Mouse (Mus musculus) embryonic facial prominence, embryonic 11.5 days (tissue): Measurements from ENCODE around the gene Fam71f2. TPM values are rescaled to one million over a fixed set of nuclear protein-coding genes. Genes with fewer than 3 reads are reported as not detected.
A peak's percentile ranks its signal among the peaks of the same experiment; 100 is the strongest.

Experiments used
- ATAC-seq: fragments of 200-750 bp; cut with Nextera tagmentation; replicated peaks from 2 replicates; pipeline ENCODE4 v1.8.0; 2017; ENCODE audit warnings: low read depth; ENCODE audit not compliant: insufficient number of reproducible peaks, low FRiP score, low TSS enrichment
- DNase-seq: peaks from one replicate; pipeline ENCODE4 v3.0.0-alpha.2; 2015; ENCODE audit warnings: low spot score
- H3K27ac ChIP-seq: fragments of 300-500 bp; sonication (generic); replicated peaks from 2 replicates; pipeline ENCODE4 v1.5.1; 2014; ENCODE audit warnings: mild to moderate bottlenecking, low read depth, low read length, control low read depth
- H3K27me3 ChIP-seq: fragments of 300-500 bp; sonication (generic); 2 replicates; pipeline ENCODE4 v1.6.1; 2014; ENCODE audit warnings: mild to moderate bottlenecking, low read length, moderate library complexity, mixed read lengths; ENCODE audit not compliant: control insufficient read depth, insufficient read depth
- H3K36me3 ChIP-seq: fragments of 300-500 bp; sonication (generic); replicated peaks from 2 replicates; pipeline ENCODE4 v1.6.1; 2014; ENCODE audit warnings: low read depth, mild to moderate bottlenecking, low read length, moderate library complexity, mixed read lengths; ENCODE audit not compliant: control insufficient read depth, insufficient read depth
- H3K4me1 ChIP-seq: fragments of 300-500 bp; sonication (generic); 2 replicates; pipeline ENCODE4 v1.6.1; 2014; ENCODE audit warnings: low read length, mixed read lengths; ENCODE audit not compliant: control insufficient read depth, insufficient read depth
- H3K4me2 ChIP-seq: fragments of 300-500 bp; sonication (generic); 2 replicates; pipeline ENCODE4 v1.6.1; 2014; ENCODE audit warnings: low read depth, mild to moderate bottlenecking, control low read depth, low read length, moderate library complexity
- H3K4me3 ChIP-seq: fragments of 300-500 bp; sonication (generic); 2 replicates; pipeline ENCODE4 v1.5.1; 2014; ENCODE audit warnings: low read depth, low read length, control low read depth
- H3K9ac ChIP-seq: fragments of 300-500 bp; sonication (generic); replicated peaks from 2 replicates; pipeline ENCODE4 v1.6.1; 2014; ENCODE audit warnings: mild to moderate bottlenecking, control low read depth, low read length
- H3K9me3 ChIP-seq: fragments of 300-500 bp; sonication (generic); replicated peaks from 2 replicates; pipeline ENCODE4 v1.6.1; 2016; ENCODE audit warnings: mild to moderate bottlenecking, low read length, inconsistent platforms, mixed read lengths; ENCODE audit not compliant: control insufficient read depth
- WGBS: fragments of 180-500 bp; shearing (Covaris S2); extraction: QIAGEN DNeasy Blood & Tissue Kit; methylation state at CpG from one replicate; pipeline ENCODE4 v1.1.7; 2014; 5-methylcytosine and 5-hydroxymethylcytosine counted together
- polyA plus RNA-seq: library from polyadenylated mRNA; unstranded; fragments of >200 nt; fragmentation: Nextera tagmentation; extraction: Ambion mirVana; gene quantifications from 2 replicates; pipeline ENCODE4 v1.2.1, GENCODE M21; 2014

The Fam71f2 gene
- polyA plus RNA-seq, 1 experiment from 2014 or later = 0.79 TPM

DNA sequence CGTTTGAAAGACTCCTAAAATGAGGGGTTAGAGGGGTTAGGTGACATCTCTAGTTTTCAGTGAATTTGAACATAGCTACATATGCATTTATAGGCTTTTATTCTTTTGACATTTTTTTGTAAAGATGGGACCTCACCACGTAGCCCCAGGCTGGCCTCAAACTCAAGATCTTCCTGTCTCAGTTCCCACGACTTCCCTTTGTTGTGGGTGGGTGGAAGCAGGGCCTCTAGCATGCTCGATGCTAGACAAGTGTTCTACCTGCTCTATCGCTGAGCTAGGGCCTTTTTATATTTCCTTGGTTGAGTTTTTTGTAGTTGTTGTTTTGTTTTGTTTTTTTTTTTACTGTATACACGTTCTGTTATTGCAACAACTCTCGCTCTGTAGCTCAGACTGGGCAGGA lies 7.5 kb downstream of the Fam71f2 start:
- Histone ChIP-seq H3K4me1 (no peaks in the 10 kb centered on the region), H3K36me3 (no peaks in the 10 kb centered on the region), H3K4me2 (no peak overlapping the region), H3K27me3 (no peaks in the 10 kb centered on the region), H3K4me3 (no peak overlapping the region), H3K27ac (no peak overlapping the region), H3K9ac (no peak overlapping the region), H3K9me3 (no peaks in the 10 kb centered on the region)
- DNase-seq = no peak
- no peak for ATAC-seq
- 66% methylated on average over 7 of the region's 7 CpGs for WGBS

DNA sequence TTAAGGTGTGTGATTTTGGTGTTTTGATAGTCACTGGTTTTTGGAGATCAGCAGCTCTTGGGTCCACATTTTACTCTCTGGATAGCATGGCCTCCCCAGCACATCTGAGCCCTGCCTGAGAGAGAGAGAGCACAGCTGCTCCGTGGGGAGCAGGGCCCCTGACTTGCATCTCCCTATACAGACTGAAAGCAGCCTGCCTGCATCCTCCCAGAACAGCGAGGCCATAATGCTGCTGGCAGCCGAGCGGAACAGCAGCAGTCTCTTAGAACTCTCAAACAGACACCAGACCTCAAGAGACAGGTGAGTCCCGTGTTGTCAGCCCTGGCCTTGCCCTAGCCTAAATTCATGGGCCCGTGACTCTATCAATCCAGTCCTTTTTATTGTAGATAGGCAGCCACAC lies 8.1 kb downstream of the Fam71f2 start:
- Histone ChIP-seq H3K4me1 (no peaks in the 10 kb centered on the region), H3K9me3 (no peaks in the 10 kb centered on the region), H3K9ac (no peak overlapping the region; the same call in 1 of the 2 replicates), H3K27ac (no peak overlapping the region), H3K36me3 (no peaks in the 10 kb centered on the region), H3K4me3 (no peak overlapping the region), H3K27me3 (no peaks in the 10 kb centered on the region), H3K4me2 (no peak overlapping the region)
- DNase-seq (no peak), ATAC-seq (no peak)
- WGBS = 50% methylated on average over 6 of the region's 6 CpGs

DNA sequence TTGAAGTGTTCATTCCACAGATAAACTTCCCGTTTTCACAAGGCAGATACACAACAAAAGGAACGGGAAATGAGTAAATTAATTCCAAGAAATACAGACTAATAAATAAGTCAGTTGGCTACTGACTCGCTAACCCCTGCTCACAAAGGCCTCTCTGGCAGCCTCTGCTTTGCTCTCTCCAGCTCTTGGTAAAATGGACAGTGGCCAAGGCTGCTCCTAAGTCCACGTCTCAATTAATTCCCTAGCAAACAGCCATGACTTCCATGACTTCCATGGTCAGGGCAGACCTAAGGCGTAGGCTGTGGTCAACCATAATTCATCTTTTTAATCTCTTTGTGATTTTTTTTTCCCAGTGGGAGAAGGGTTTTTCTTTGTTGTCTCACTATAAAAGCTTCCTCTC lies 8.6 kb downstream of the Fam71f2 start:
- no peaks in the 10 kb centered on the region for H3K9me3 ChIP-seq
- 71% methylated on average over 5 of the region's 5 CpGs for WGBS
- H3K9ac ChIP-seq = no peak overlapping the region
- DNase-seq (no peak), ATAC-seq (no peak)
- H3K4me2 ChIP-seq = no peak overlapping the region
- no peak overlapping the region for H3K27ac ChIP-seq
- H3K36me3 ChIP-seq = no peaks in the 10 kb centered on the region
- no peaks in the 10 kb centered on the region for H3K4me1 ChIP-seq
- no peak overlapping the region for H3K4me3 ChIP-seq
- no peaks in the 10 kb centered on the region for H3K27me3 ChIP-seq

DNA sequence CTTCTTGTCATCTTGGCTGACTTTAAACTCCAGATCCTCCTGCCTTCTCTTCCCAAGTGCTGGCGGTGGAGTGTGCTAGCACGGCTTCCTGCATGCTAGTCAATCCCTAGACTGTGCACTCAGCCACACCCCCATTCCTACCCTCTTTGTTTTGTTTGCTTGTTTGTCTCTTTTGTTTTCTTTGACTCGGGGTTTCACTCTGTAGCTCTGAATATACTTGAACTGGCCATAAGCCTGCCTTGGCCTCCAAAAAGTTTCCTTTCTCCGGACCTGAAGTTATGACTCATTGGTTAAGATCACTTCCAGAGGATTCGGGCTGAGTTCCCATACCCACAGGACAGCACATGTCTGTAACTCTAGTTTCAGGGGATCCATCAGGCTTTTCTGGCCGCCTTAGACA lies 9.3 kb downstream of the Fam71f2 start:
- 64% methylated on average over 6 of the region's 6 CpGs for WGBS
- H3K27me3 ChIP-seq = no peaks in the 10 kb centered on the region
- no peak overlapping the region for H3K9ac ChIP-seq
- no peak overlapping the region for H3K27ac ChIP-seq
- H3K4me3 ChIP-seq = no peak overlapping the region
- H3K9me3 ChIP-seq = no peaks in the 10 kb centered on the region
- DNase-seq (no peak), ATAC-seq (no peak)
- no peaks in the 10 kb centered on the region for H3K4me1 ChIP-seq
- H3K4me2 ChIP-seq = no peak overlapping the region
- no peaks in the 10 kb centered on the region for H3K36me3 ChIP-seq

DNA sequence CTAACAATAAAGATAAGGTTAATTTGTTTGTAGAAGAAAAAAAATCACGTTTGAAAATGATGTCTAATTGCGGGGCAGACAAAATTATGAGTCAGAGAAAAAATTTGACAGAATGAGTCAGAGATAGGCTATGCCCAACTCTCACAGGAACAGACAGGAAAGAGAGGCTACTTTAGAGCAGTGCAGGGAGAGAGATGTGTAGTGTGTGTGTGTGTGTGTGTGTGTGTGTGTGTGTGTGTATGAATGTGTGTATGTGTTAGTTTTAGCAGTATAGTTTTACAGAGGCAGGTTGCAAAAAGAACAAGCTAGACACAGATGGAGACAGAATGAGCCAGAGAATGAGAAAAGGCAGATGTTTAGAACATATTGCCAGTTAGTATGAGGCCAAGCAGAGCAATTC lies 19.7 kb downstream of the Fam71f2 start:
- Histone ChIP-seq H3K4me2 (no peak overlapping the region), H3K4me1 (no peaks in the 10 kb centered on the region), H3K27ac (no peak overlapping the region), H3K4me3 (no peak overlapping the region), H3K9me3 (no peaks in the 10 kb centered on the region), H3K27me3 (no peaks in the 10 kb centered on the region), H3K36me3 (no peaks in the 10 kb centered on the region), H3K9ac (no peak overlapping the region)
- 65% methylated on average over 2 of the region's 2 CpGs for WGBS
- DNase-seq (no peak), ATAC-seq (no peak)

DNA sequence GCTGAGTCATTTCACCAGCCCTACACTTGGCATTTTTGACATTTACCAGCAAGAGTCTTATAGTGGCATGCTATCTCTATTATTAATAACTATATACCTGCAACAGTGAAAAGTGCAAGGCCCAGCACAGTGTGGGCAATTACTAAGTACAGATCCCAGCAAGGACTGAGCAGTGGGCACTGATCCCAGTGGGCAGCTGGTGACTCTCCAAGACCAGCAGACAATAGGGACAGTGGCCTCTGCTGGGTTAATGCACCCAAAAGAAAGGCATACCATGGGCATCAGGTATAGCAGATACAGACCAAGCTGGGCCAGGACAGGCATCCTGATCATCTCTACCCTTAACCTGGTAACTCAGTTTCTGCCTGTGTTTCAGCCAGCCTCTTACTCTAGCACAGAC lies 23.9 kb downstream of the Fam71f2 start:
- no peaks in the 10 kb centered on the region for H3K4me1 ChIP-seq
- H3K27me3 ChIP-seq = no peaks in the 10 kb centered on the region
- no peak overlapping the region for H3K9ac ChIP-seq
- no peaks in the 10 kb centered on the region for H3K36me3 ChIP-seq
- DNase-seq (no peak), ATAC-seq (0 out of 2 replicates have a peak, but pooled peaks have one; percentile 39)
- H3K27ac ChIP-seq = no peak overlapping the region
- no peaks in the 10 kb centered on the region for H3K9me3 ChIP-seq
- no peak overlapping the region for H3K4me3 ChIP-seq
- no peak overlapping the region for H3K4me2 ChIP-seq

DNA sequence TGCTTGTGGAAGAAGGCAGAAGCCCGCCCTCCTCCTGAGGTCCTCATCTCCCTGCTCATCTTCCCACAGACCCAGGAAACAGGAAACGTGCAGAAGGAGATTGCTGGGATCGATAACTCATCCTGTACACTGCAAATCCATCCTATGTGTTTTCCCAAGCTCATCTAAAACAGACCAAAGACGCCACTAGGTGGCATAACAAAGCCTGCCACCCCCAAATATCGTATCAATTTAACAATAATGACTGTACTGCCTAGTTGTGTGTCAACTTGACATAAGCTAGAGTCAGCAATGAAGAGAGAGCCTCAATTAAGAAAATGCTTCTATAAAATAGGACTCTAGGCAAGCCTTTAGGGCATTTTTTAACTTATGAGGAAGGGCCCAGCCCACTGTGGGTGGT lies 24.3 kb downstream of the Fam71f2 start:
- Histone ChIP-seq H3K4me1 (no peaks in the 10 kb centered on the region), H3K36me3 (no peaks in the 10 kb centered on the region), H3K27me3 (no peaks in the 10 kb centered on the region), H3K4me3 (no peak overlapping the region), H3K9me3 (no peaks in the 10 kb centered on the region), H3K9ac (no peak overlapping the region), H3K27ac (no peak overlapping the region), H3K4me2 (no peak overlapping the region)
- no peak for DNase-seq
- ATAC-seq = no peak
- WGBS = 48% methylated on average over 5 of the region's 5 CpGs

DNA sequence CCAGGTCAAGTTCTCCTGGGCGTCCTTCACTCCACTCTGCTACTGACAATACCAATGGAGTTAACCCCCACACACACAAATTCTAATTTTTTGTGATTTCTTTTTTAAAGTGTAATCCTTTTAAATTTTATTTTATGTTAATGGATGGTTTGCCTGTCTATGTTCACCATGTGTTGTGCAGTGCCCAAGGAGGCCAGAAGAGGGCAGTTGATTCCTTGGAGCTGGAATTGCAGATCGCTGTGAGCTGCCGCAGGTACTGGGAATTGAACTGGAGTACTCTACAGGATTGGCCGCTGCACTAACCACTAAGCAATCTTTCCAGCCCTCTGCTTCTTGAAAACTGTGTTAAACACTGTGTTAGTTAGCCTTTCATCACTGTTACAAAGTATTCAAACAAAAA lies 26.1 kb downstream of the Fam71f2 start:
- H3K27ac ChIP-seq = no peak overlapping the region
- no peak overlapping the region for H3K4me2 ChIP-seq
- 88% methylated on average over 4 of the region's 4 CpGs for WGBS
- no peaks in the 10 kb centered on the region for H3K9me3 ChIP-seq
- H3K4me3 ChIP-seq = no peak overlapping the region
- no peaks in the 10 kb centered on the region for H3K36me3 ChIP-seq
- DNase-seq (no peak), ATAC-seq (no peak)
- no peaks in the 10 kb centered on the region for H3K4me1 ChIP-seq
- no peak overlapping the region for H3K9ac ChIP-seq
- no peaks in the 10 kb centered on the region for H3K27me3 ChIP-seq
